34 mouse cellular contexts compared by ENCODE assay signal in the genomic region with DNA sequence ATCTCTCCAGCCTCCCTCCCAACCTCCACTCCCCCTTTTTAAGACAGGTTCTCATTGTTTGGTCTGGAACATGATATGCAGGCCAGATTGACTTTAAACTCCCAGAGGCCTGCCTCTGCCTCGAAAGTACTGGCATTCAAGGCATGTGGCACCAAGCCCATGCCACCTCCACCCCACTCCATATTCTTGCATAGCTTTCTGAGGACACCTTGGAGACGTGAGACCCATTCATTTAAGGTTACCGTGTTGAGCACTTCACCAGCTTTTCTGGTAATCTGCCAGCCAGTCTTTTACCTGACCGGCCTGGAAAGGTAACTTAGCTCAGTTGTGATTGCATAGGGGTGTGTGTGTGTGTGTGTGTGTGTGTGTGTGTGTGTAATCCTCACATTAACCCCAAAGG. TPM values are rescaled to one million over a fixed set of nuclear protein-coding genes. Genes with fewer than 3 reads are reported as not detected.
DNase-seq lines count a peak whose midpoint lies in the region; ATAC-seq and TF ChIP-seq lines count a peak whose summit lies in the region.
"Had no signal": no experiment of that assay in that cellular context is flagged by ENCODE, and none has a peak within 500 bp of the region (broad histone marks: within the 10 kb centered on the region; RNA-seq: fewer than 3 reads in every experiment).

No protein-coding gene starts in this region.

- peak; percentile 72 for DNase-seq in heart, adult 11 months
- DNase-seq in heart, postnatal 25 days (ENCODE audit: low spot score), result no peak
- DNase-seq in kidney, postnatal 0 days (ENCODE audit: low spot score), result peak; percentile 46
- peak; percentile 80 for DNase-seq in lung, postnatal 36 days
- no peak for DNase-seq in testis, postnatal 10 days (ENCODE audit: low spot score)
- DNase-seq in left cerebral cortex, adult 8-10 months (ENCODE audit: low spot score in 2 of 2), result no peak
- DNase-seq: adrenal gland, postnatal 10 days; cerebellum, adult 8-10 months; cerebellum, postnatal 25 days; gastrocnemius, postnatal 25 days; heart, adult 2 months; left cerebral cortex, postnatal 4 days; right cerebral cortex, postnatal 4 days; thymus, adult 2 months; thymus, postnatal 36 days had no signal

- ATAC-seq in kidney, postnatal 0 days (replicated peaks; ENCODE audit: low FRiP score, low read depth), result no peak
- no peak; the same call in 1 of the 2 replicates for ATAC-seq in kidney, embryonic 16.5 days (ENCODE audit: low FRiP score, low TSS enrichment)
- peak; percentile 93 for ATAC-seq in lung, embryonic 16.5 days (ENCODE audit: low read depth)
- ATAC-seq: midbrain, embryonic 16.5 days; Patski had no signal

- no peaks in the 10 kb centered on the region for H3K9me3 ChIP-seq in kidney, postnatal 0 days (replicated peaks; ENCODE audit: low read length)
- H3K9me3 ChIP-seq in kidney, embryonic 16.5 days (ENCODE audit: low read length), result no peaks in the 10 kb centered on the region
- H3K9me3 ChIP-seq in lung, embryonic 16.5 days (ENCODE audit: control insufficient read depth, low read length), result no peaks in the 10 kb centered on the region
- H3K9me3 ChIP-seq: embryonic facial prominence, embryonic 12.5 days; forebrain, embryonic 10.5 days; forebrain, embryonic 15.5 days; G1E; heart, embryonic 12.5 days; neural tube, embryonic 12.5 days had no signal

- no peak overlapping the region for H3K9ac ChIP-seq in kidney, postnatal 0 days (ENCODE audit: low read depth, low read length)
- no peak overlapping the region for H3K9ac ChIP-seq in kidney, embryonic 16.5 days (replicated peaks; ENCODE audit: low read length)
- H3K9ac ChIP-seq in lung, embryonic 16.5 days (ENCODE audit: low read length), result no peak overlapping the region
- H3K9ac ChIP-seq: embryonic facial prominence, embryonic 12.5 days; forebrain, embryonic 15.5 days; heart, embryonic 12.5 days; liver, embryonic 14.5 days had no signal

- H3K4me1 ChIP-seq in kidney, postnatal 0 days (replicated peaks; ENCODE audit: insufficient read depth, low read length), result 0 out of 2 replicates have a peak, but pooled peaks cover 4% of the 10 kb centered on the region
- peaks cover 10% of the 10 kb centered on the region; the same call in 1 of the 2 replicates for H3K4me1 ChIP-seq in kidney, embryonic 16.5 days (ENCODE audit: insufficient read depth, low read length)
- H3K4me1 ChIP-seq in lung, embryonic 16.5 days (replicated peaks; ENCODE audit: control insufficient read depth, insufficient read depth, low read length), result peaks cover 10% of the 10 kb centered on the region
- H3K4me1 ChIP-seq: embryonic facial prominence, embryonic 12.5 days; heart, embryonic 12.5 days had no signal

- H3K36me3 ChIP-seq in kidney, postnatal 0 days (ENCODE audit: insufficient read depth, low read length), result no peaks in the 10 kb centered on the region
- no peaks in the 10 kb centered on the region for H3K36me3 ChIP-seq in kidney, embryonic 16.5 days (ENCODE audit: insufficient read depth, low read length)
- no peaks in the 10 kb centered on the region for H3K36me3 ChIP-seq in lung, embryonic 16.5 days (ENCODE audit: control insufficient read depth, insufficient read depth, low read length)
- H3K36me3 ChIP-seq: embryonic facial prominence, embryonic 12.5 days; forebrain, embryonic 10.5 days; forebrain, embryonic 15.5 days; G1E; heart, embryonic 12.5 days; neural tube, embryonic 12.5 days had no signal

- WGBS in kidney, postnatal 0 days, result 53% methylated on average over 4 of the region's 4 CpGs
- 53% methylated on average over 4 of the region's 4 CpGs for WGBS in kidney, embryonic 16.5 days
- 35% methylated on average over 4 of the region's 4 CpGs for WGBS in lung, embryonic 16.5 days

- no peak overlapping the region for H3K27ac ChIP-seq in kidney, postnatal 0 days
- no peak overlapping the region for H3K27ac ChIP-seq in kidney, embryonic 16.5 days (ENCODE audit: low read length)
- H3K27ac ChIP-seq in lung, embryonic 16.5 days (ENCODE audit: low read length), result peak overlapping the region; percentile 83
- H3K27ac ChIP-seq: embryonic facial prominence, embryonic 12.5 days; forebrain, embryonic 10.5 days; heart, adult 2 months; hindbrain, embryonic 14.5 days; liver, embryonic 14.5 days; neural tube, embryonic 12.5 days; stomach, postnatal 0 days had no signal

- intact Hi-C loops in heart, postnatal 25 days (cut with DNase I), result no loop called here

- H3K27me3 ChIP-seq in kidney, postnatal 0 days (ENCODE audit: insufficient read depth, low read length), result no peaks in the 10 kb centered on the region
- peaks cover 9% of the 10 kb centered on the region; the same call in 1 of the 2 replicates for H3K27me3 ChIP-seq in kidney, embryonic 16.5 days (ENCODE audit: insufficient read depth, low read length)
- H3K27me3 ChIP-seq in lung, embryonic 16.5 days (ENCODE audit: control insufficient read depth, insufficient read depth, low read depth, low read length), result no peaks in the 10 kb centered on the region; the same call in 1 of the 2 replicates
- H3K27me3 ChIP-seq: forebrain, embryonic 15.5 days had no signal

- no peak for TF ChIP-seq CTCF in kidney, postnatal 0 days (IDR thresholded peaks at IDR 0.05; ENCODE audit: low read depth)

- no peak overlapping the region for H3K4me3 ChIP-seq in kidney, postnatal 0 days (replicated peaks; ENCODE audit: low read depth, low read length)
- H3K4me3 ChIP-seq in kidney, embryonic 16.5 days (ENCODE audit: low read length), result no peak overlapping the region
- no peak overlapping the region for H3K4me3 ChIP-seq in lung, embryonic 16.5 days (ENCODE audit: low read length)
- H3K4me3 ChIP-seq: embryonic facial prominence, embryonic 12.5 days; forebrain, embryonic 10.5 days; forebrain, embryonic 15.5 days; heart, adult 2 months; heart, embryonic 12.5 days; myocyte; neural tube, embryonic 12.5 days had no signal

- H3K4me2 ChIP-seq in kidney, postnatal 0 days (ENCODE audit: low read length), result no peak overlapping the region
- no peak overlapping the region for H3K4me2 ChIP-seq in kidney, embryonic 16.5 days (replicated peaks; ENCODE audit: low read depth, low read length)
- H3K4me2 ChIP-seq in lung, embryonic 16.5 days (ENCODE audit: low read depth, low read length), result no peak overlapping the region
- H3K4me2 ChIP-seq: embryonic facial prominence, embryonic 12.5 days; forebrain, embryonic 15.5 days; heart, embryonic 12.5 days; hindbrain, embryonic 14.5 days; neural tube, embryonic 12.5 days had no signal

RNA-seq across cellular contexts. Expression of a gene that starts 7.2 kb away (rescaled TPM):
- total RNA-seq in heart, postnatal 25 days (2021), result under 1 TPM; 0.06 to 0.08 TPM
- polyA plus RNA-seq in kidney, postnatal 0 days (2015; fragmentation: Nextera tagmentation; extraction: Ambion mirVana), result 0.32 and 0.47 TPM in 2 replicates
- polyA plus RNA-seq in kidney, embryonic 16.5 days (2015; fragmentation: Nextera tagmentation; extraction: Ambion mirVana), result 0.23 and 0.44 TPM in 2 replicates
- 0.35 and 0.44 TPM in 2 replicates for polyA plus RNA-seq in lung, embryonic 16.5 days (2015; fragmentation: Nextera tagmentation; extraction: Ambion mirVana)
- 1 to 10 TPM in 3 of 4 experiments, under 1 TPM in 1; 0.97 to 1.2 (median 1.1) TPM for total RNA-seq in left cerebral cortex, adult 8-10 months (2022)
- total RNA-seq: hematopoietic stem cell, adult 5-6 weeks had no signal
- polyA plus RNA-seq: G1E; heart, embryonic 12.5 days; myocyte had no signal

RNA-seq across cellular contexts. Expression of a gene that starts 7.5 kb away (rescaled TPM):
- total RNA-seq in heart, postnatal 25 days (2021), result 1 to 10 TPM; 3.2 to 3.6 TPM
- polyA plus RNA-seq in kidney, postnatal 0 days (2015; fragmentation: Nextera tagmentation; extraction: Ambion mirVana), result 11.1 and 12.8 TPM in 2 replicates
- polyA plus RNA-seq in kidney, embryonic 16.5 days (2015; fragmentation: Nextera tagmentation; extraction: Ambion mirVana), result 12.1 and 13.8 TPM in 2 replicates
- polyA plus RNA-seq in lung, embryonic 16.5 days (2015; fragmentation: Nextera tagmentation; extraction: Ambion mirVana), result 12.5 and 12.6 TPM in 2 replicates
- total RNA-seq in left cerebral cortex, adult 8-10 months (2022), result 10 to 100 TPM; 38.3 to 42.1 (median 41.7) TPM
- polyA plus RNA-seq: G1E had no signal

RNA-seq across cellular contexts. Expression of a gene that starts 33.0 kb away (rescaled TPM):
- total RNA-seq in heart, postnatal 25 days (2021), result 10 to 100 TPM; 22.3 to 38.7 TPM
- 14.4 and 16.4 TPM in 2 replicates for polyA plus RNA-seq in kidney, postnatal 0 days (2015; fragmentation: Nextera tagmentation; extraction: Ambion mirVana)
- polyA plus RNA-seq in kidney, embryonic 16.5 days (2015; fragmentation: Nextera tagmentation; extraction: Ambion mirVana), result 14.9 and 15.2 TPM in 2 replicates
- 8.9 and 9.5 TPM in 2 replicates for polyA plus RNA-seq in lung, embryonic 16.5 days (2015; fragmentation: Nextera tagmentation; extraction: Ambion mirVana)
- 1 to 10 TPM; 1.3 to 2.6 (median 2.0) TPM for total RNA-seq in left cerebral cortex, adult 8-10 months (2022)
- total RNA-seq: G1E had no signal
- polyA plus RNA-seq: G1E had no signal

RNA-seq across cellular contexts. Expression of a gene that starts 37.6 kb away (rescaled TPM):
- 10 to 100 TPM; 70.7 to 70.9 TPM for total RNA-seq in heart, postnatal 25 days (2021)
- polyA plus RNA-seq in kidney, postnatal 0 days (2015; fragmentation: Nextera tagmentation; extraction: Ambion mirVana), result 52.7 and 57.1 TPM in 2 replicates
- polyA plus RNA-seq in kidney, embryonic 16.5 days (2015; fragmentation: Nextera tagmentation; extraction: Ambion mirVana), result 72.3 and 79.1 TPM in 2 replicates
- 58.8 and 59.8 TPM in 2 replicates for polyA plus RNA-seq in lung, embryonic 16.5 days (2015; fragmentation: Nextera tagmentation; extraction: Ambion mirVana)
- 10 to 100 TPM; 32.7 to 40.7 (median 38.1) TPM for total RNA-seq in left cerebral cortex, adult 8-10 months (2022)

RNA-seq across cellular contexts. Expression of a gene that starts 38.2 kb away (rescaled TPM):
- total RNA-seq in heart, postnatal 25 days (2021), result not detected
- polyA plus RNA-seq in kidney, postnatal 0 days (2015; fragmentation: Nextera tagmentation; extraction: Ambion mirVana), result 0.13 and 0.24 TPM in 2 replicates
- polyA plus RNA-seq in kidney, embryonic 16.5 days (2015; fragmentation: Nextera tagmentation; extraction: Ambion mirVana), result 0.44 and 0.66 TPM in 2 replicates
- 0.31 and 0.49 TPM in 2 replicates for polyA plus RNA-seq in lung, embryonic 16.5 days (2015; fragmentation: Nextera tagmentation; extraction: Ambion mirVana)
- not detected for total RNA-seq in left cerebral cortex, adult 8-10 months (2022)
- total RNA-seq: gastrocnemius, adult 18-20 months; gastrocnemius, postnatal 25 days; heart, adult 2 months; hematopoietic stem cell, adult 5-6 weeks; layer of hippocampus, adult 18-20 months; layer of hippocampus, postnatal 25 days; left cerebral cortex, postnatal 4 days had no signal
- polyA plus RNA-seq: G1E; spleen, adult 2 months had no signal

Comparison
In these comparisons a context has a peak if more than half of its experiments do, and no peak if none do; other contexts are left out.
1. DNase-seq: peak in heart, adult 11 months (single experiment), kidney, postnatal 0 days (single experiment) and lung, postnatal 36 days (single experiment); none in heart, postnatal 25 days (single experiment), testis, postnatal 10 days (single experiment) and left cerebral cortex, adult 8-10 months (0 of 2).